Mouse (Mus musculus) forebrain, embryonic 13.5 days (tissue): ENCODE results near the gene Gp9. TPM values are rescaled to one million over a fixed set of nuclear protein-coding genes. Genes with fewer than 3 reads are reported as not detected.
"Not testable (repeated sequence)": the region's sequence is repeated elsewhere in the genome, so short reads cannot be mapped to it uniquely, and the experiment has no call there.

ENCODE experiments used
- ATAC-seq: fragments of 200-750 bp; cut with Nextera tagmentation; 2 replicates; pipeline ENCODE4 v1.8.0; 2017
- H3K27ac ChIP-seq: fragments of 300-500 bp; sonication (generic); 2 replicates; pipeline ENCODE4 v1.5.1; 2015; ENCODE audit warnings: inconsistent platforms, mild to moderate bottlenecking, moderate library complexity
- H3K27me3 ChIP-seq: fragments of 300-500 bp; sonication (generic); 2 replicates; pipeline ENCODE4 v1.6.1; 2015; ENCODE audit warnings: mild to moderate bottlenecking, inconsistent platforms
- H3K36me3 ChIP-seq: fragments of 300-500 bp; sonication (generic); 2 replicates; pipeline ENCODE4 v1.6.1; 2015; ENCODE audit warnings: mild to moderate bottlenecking, inconsistent platforms; ENCODE audit not compliant: poor library complexity, severe bottlenecking
- H3K4me1 ChIP-seq: fragments of 300-500 bp; sonication (generic); 2 replicates; pipeline ENCODE4 v1.6.1; 2015; ENCODE audit warnings: inconsistent platforms
- H3K4me2 ChIP-seq: fragments of 300-500 bp; sonication (generic); 2 replicates; pipeline ENCODE4 v1.6.1; 2015; ENCODE audit warnings: inconsistent platforms, mild to moderate bottlenecking, moderate library complexity
- H3K4me3 ChIP-seq: fragments of 300-500 bp; sonication (generic); 2 replicates; pipeline ENCODE4 v1.5.1; 2015; ENCODE audit warnings: mild to moderate bottlenecking, inconsistent platforms
- H3K9ac ChIP-seq: fragments of 300-500 bp; sonication (generic); 2 replicates; pipeline ENCODE4 v1.6.1; 2015; ENCODE audit warnings: mild to moderate bottlenecking, inconsistent platforms
- H3K9me3 ChIP-seq: fragments of 300-500 bp; sonication (generic); replicated peaks from 2 replicates; pipeline ENCODE4 v1.6.1; 2016; ENCODE audit warnings: inconsistent platforms
- WGBS: fragments of 180-500 bp; shearing (Covaris S2); methylation state at CpG from one replicate; pipeline ENCODE4 v1.1.7; 2015; 5-methylcytosine and 5-hydroxymethylcytosine counted together
- polyA plus RNA-seq: library from polyadenylated mRNA; unstranded; fragments of >200 nt; fragmentation: Nextera tagmentation; extraction: Ambion mirVana; gene quantifications from 2 replicates; pipeline ENCODE4 v1.2.1, GENCODE M21; 2015

Gene Gp9
- polyA plus RNA-seq, 1 experiment from 2014 or later, result 0.77 TPM

GRCm38 (mm10) chr6:87755196-87755595, 22.7 kb upstream of the Gp9 start:
- Histone ChIP-seq H3K27ac (no peak overlapping the region), H3K4me1 (no peaks in the 10 kb centered on the region), H3K9me3 (no peaks in the 10 kb centered on the region), H3K36me3 (no peaks in the 10 kb centered on the region), H3K4me2 (no peak overlapping the region), H3K9ac (no peak overlapping the region), H3K27me3 (no peaks in the 10 kb centered on the region), H3K4me3 (no peak overlapping the region)
- WGBS, result 88% methylated on average over 4 of the region's 4 CpGs
- no peak for ATAC-seq

GRCm38 (mm10) chr6:87756896-87757295, 21.0 kb upstream of the Gp9 start:
- no peak overlapping the region for H3K4me3 ChIP-seq
- 92% methylated on average over 8 of the region's 8 CpGs for WGBS
- H3K4me1 ChIP-seq, result no peaks in the 10 kb centered on the region
- ATAC-seq, result no peak
- H3K27ac ChIP-seq, result no peak overlapping the region
- H3K36me3 ChIP-seq, result no peaks in the 10 kb centered on the region
- H3K4me2 ChIP-seq, result no peak overlapping the region
- no peak overlapping the region for H3K9ac ChIP-seq
- H3K9me3 ChIP-seq, result no peaks in the 10 kb centered on the region
- no peaks in the 10 kb centered on the region for H3K27me3 ChIP-seq

GRCm38 (mm10) chr6:87759404-87759803, 18.5 kb upstream of the Gp9 start:
- no peak overlapping the region for H3K9ac ChIP-seq
- no peaks in the 10 kb centered on the region for H3K4me1 ChIP-seq
- ATAC-seq, result no peak
- no peaks in the 10 kb centered on the region for H3K9me3 ChIP-seq
- no peaks in the 10 kb centered on the region for H3K27me3 ChIP-seq
- no peak overlapping the region for H3K4me2 ChIP-seq
- 76% methylated on average over 3 of the region's 3 CpGs for WGBS
- H3K36me3 ChIP-seq, result no peaks in the 10 kb centered on the region
- H3K4me3 ChIP-seq, result no peak overlapping the region
- no peak overlapping the region for H3K27ac ChIP-seq

GRCm38 (mm10) chr6:87759850-87760249, 18.0 kb upstream of the Gp9 start:
- H3K9ac ChIP-seq, result no peak overlapping the region
- WGBS, result 80% methylated on average over 3 of the region's 3 CpGs
- no peak for ATAC-seq
- no peak overlapping the region for H3K4me3 ChIP-seq
- H3K27ac ChIP-seq, result no peak overlapping the region
- H3K4me1 ChIP-seq, result no peaks in the 10 kb centered on the region
- no peaks in the 10 kb centered on the region for H3K36me3 ChIP-seq
- H3K4me2 ChIP-seq, result no peak overlapping the region
- no peaks in the 10 kb centered on the region for H3K9me3 ChIP-seq
- no peaks in the 10 kb centered on the region for H3K27me3 ChIP-seq

- no peak overlapping the region for H3K9ac ChIP-seq
- WGBS, result 89% methylated on average over 5 of the region's 5 CpGs
- no peak overlapping the region for H3K4me2 ChIP-seq
- no peak for ATAC-seq
- H3K4me3 ChIP-seq, result no peak overlapping the region
- no peak overlapping the region for H3K27ac ChIP-seq
- no peaks in the 10 kb centered on the region for H3K27me3 ChIP-seq
- H3K4me1 ChIP-seq, result no peaks in the 10 kb centered on the region
- H3K36me3 ChIP-seq, result no peaks in the 10 kb centered on the region
- H3K9me3 ChIP-seq, result no peaks in the 10 kb centered on the region
Measured at GRCm38 (mm10) chr6:87762161-87762560, 15.7 kb upstream of the Gp9 start.

GRCm38 (mm10) chr6:87763376-87764280, 14.2 kb upstream of the Gp9 start:
- no peak overlapping the region for H3K4me3 ChIP-seq
- H3K4me2 ChIP-seq, result no peak overlapping the region
- no peaks in the 10 kb centered on the region for H3K4me1 ChIP-seq
- no peak overlapping the region for H3K9ac ChIP-seq
- H3K27ac ChIP-seq, result no peak overlapping the region
- H3K36me3 ChIP-seq, result no peaks in the 10 kb centered on the region
- H3K9me3 ChIP-seq, result no peaks in the 10 kb centered on the region
- 69% methylated on average over 4 of the region's 4 CpGs for WGBS
- H3K27me3 ChIP-seq, result no peaks in the 10 kb centered on the region
- no peak for ATAC-seq

- ATAC-seq, H3K9ac ChIP-seq, H3K36me3 ChIP-seq, H3K27me3 ChIP-seq, H3K27ac ChIP-seq, H3K4me1 ChIP-seq, H3K4me3 ChIP-seq, H3K9me3 ChIP-seq, H3K4me2 ChIP-seq: not testable (repeated sequence)
- 92% methylated on average over 2 of the region's 2 CpGs for WGBS
Measured at GRCm38 (mm10) chr6:87764296-87764695, 13.6 kb upstream of the Gp9 start.

GRCm38 (mm10) chr6:87770626-87771025, 7.2 kb upstream of the Gp9 start:
- Histone ChIP-seq H3K27me3 (no peaks in the 10 kb centered on the region), H3K9me3 (no peaks in the 10 kb centered on the region), H3K36me3 (no peaks in the 10 kb centered on the region), H3K4me3 (no peak overlapping the region), H3K4me2 (no peak overlapping the region), H3K27ac (no peak overlapping the region), H3K9ac (no peak overlapping the region), H3K4me1 (no peaks in the 10 kb centered on the region)
- 56% methylated on average over 8 of the region's 8 CpGs for WGBS
- no peak for ATAC-seq

GRCm38 (mm10) chr6:87774466-87774865, 3.4 kb upstream of the Gp9 start:
- H3K9me3 ChIP-seq, result no peaks in the 10 kb centered on the region
- H3K4me1 ChIP-seq, result no peaks in the 10 kb centered on the region
- no peak for ATAC-seq
- no peaks in the 10 kb centered on the region for H3K27me3 ChIP-seq
- no peak overlapping the region for H3K4me3 ChIP-seq
- no peak overlapping the region for H3K9ac ChIP-seq
- no peak overlapping the region for H3K4me2 ChIP-seq
- no peak overlapping the region for H3K27ac ChIP-seq
- no peaks in the 10 kb centered on the region for H3K36me3 ChIP-seq
- 45% methylated on average over 1 of the region's 1 CpGs for WGBS

- Histone ChIP-seq H3K27me3 (no peaks in the 10 kb centered on the region), H3K9ac (no peak overlapping the region), H3K4me1 (no peaks in the 10 kb centered on the region), H3K4me3 (no peak overlapping the region), H3K9me3 (no peaks in the 10 kb centered on the region), H3K36me3 (no peaks in the 10 kb centered on the region), H3K4me2 (no peak overlapping the region), H3K27ac (no peak overlapping the region)
- 85% methylated on average over 9 of the region's 9 CpGs for WGBS
- no peak for ATAC-seq
Measured at GRCm38 (mm10) chr6:87774909-87775308, 3.0 kb upstream of the Gp9 start.

- Histone ChIP-seq H3K27me3 (no peaks in the 10 kb centered on the region), H3K9me3 (no peaks in the 10 kb centered on the region), H3K4me3 (no peak overlapping the region), H3K9ac (no peak overlapping the region), H3K4me1 (no peaks in the 10 kb centered on the region), H3K27ac (no peak overlapping the region), H3K36me3 (no peaks in the 10 kb centered on the region), H3K4me2 (no peak overlapping the region)
- WGBS, result 80% methylated on average over 3 of the region's 3 CpGs
- ATAC-seq, result no peak
Measured at GRCm38 (mm10) chr6:87775588-87776245, 2.2 kb upstream of the Gp9 start.

- ATAC-seq, result no peak
- Histone ChIP-seq H3K9me3 (no peaks in the 10 kb centered on the region), H3K36me3 (no peaks in the 10 kb centered on the region), H3K27ac (no peak overlapping the region), H3K9ac (no peak overlapping the region), H3K4me2 (no peak overlapping the region), H3K4me1 (no peaks in the 10 kb centered on the region), H3K27me3 (no peaks in the 10 kb centered on the region), H3K4me3 (no peak overlapping the region)
- WGBS, result 92% methylated on average over 1 of the region's 1 CpGs
Measured at GRCm38 (mm10) chr6:87776663-87777062, 1.2 kb upstream of the Gp9 start.
